Mouse (Mus musculus): ENCODE measurements at regions not wholly inside any gene's neighbourhood (a gene's known extent, or its start where the extent isn't known, plus 50 kb on each side); places are given as distances from the start of the nearest gene placed in this dataset.
A peak's percentile ranks its signal among the peaks of the same experiment; 100 is the strongest.
"Not testable (repeated sequence)": the region's sequence is repeated elsewhere in the genome, so short reads cannot be mapped to it uniquely, and the experiment has no call there.

- H3K4me1 ChIP-seq (replicated peaks; ENCODE audit: control insufficient read depth in 2 of 2, insufficient read depth in 2 of 2, low read length in 1 of 2); H3K27ac ChIP-seq; ATAC-seq (ENCODE audit: insufficient read depth); DNase-seq (ENCODE audit: low read depth in 3 of 3, low spot score in 3 of 3); H3K9ac ChIP-seq (replicated peaks); H3K4me2 ChIP-seq (ENCODE audit: low read depth); H3K9me3 ChIP-seq (ENCODE audit: control insufficient read depth, low read length); H3K4me3 ChIP-seq (ENCODE audit: insufficient read depth in 1 of 2, low read depth in 2 of 2, low read length in 2 of 2); H3K36me3 ChIP-seq (replicated peaks; ENCODE audit: control insufficient read depth, insufficient read depth, low read depth); H3K27me3 ChIP-seq (ENCODE audit: control insufficient read depth, insufficient read depth, low read length): not testable (repeated sequence)
- 67% methylated on average over 5 of the region's 5 CpGs for WGBS (ENCODE audit: insufficient replicate concordance)
These were observed 420.2 kb downstream of the Rpia start for GRCm38 (mm10) chr6:70371821-70372220.

- H3K4me1 ChIP-seq (replicated peaks; ENCODE audit: control insufficient read depth in 2 of 2, insufficient read depth in 2 of 2, low read length in 1 of 2): no peaks in the 10 kb centered on the region
- H3K9ac ChIP-seq (replicated peaks): no peak overlapping the region
- no peak for ATAC-seq (ENCODE audit: insufficient read depth)
- no peaks in the 10 kb centered on the region for H3K27me3 ChIP-seq (ENCODE audit: control insufficient read depth, insufficient read depth, low read length)
- H3K36me3 ChIP-seq (replicated peaks; ENCODE audit: control insufficient read depth, insufficient read depth, low read depth): no peaks in the 10 kb centered on the region
- DNase-seq (ENCODE audit: low read depth in 3 of 3, low spot score in 3 of 3): no peak
- H3K4me2 ChIP-seq (ENCODE audit: low read depth): no peak overlapping the region
- no peak overlapping the region for H3K4me3 ChIP-seq (ENCODE audit: insufficient read depth in 1 of 2, low read depth in 2 of 2, low read length in 2 of 2)
- WGBS (ENCODE audit: insufficient replicate concordance): 27% methylated on average over 2 of the region's 2 CpGs
- TF ChIP-seq EP300 (IDR thresholded peaks at IDR 0.05; ENCODE audit: low read depth) (no peak), CTCF (IDR thresholded peaks at IDR 0.05; ENCODE audit: low read depth) (no peak)
- no peak overlapping the region for H3K27ac ChIP-seq
- no peaks in the 10 kb centered on the region for H3K9me3 ChIP-seq (ENCODE audit: control insufficient read depth, low read length)
These were observed 435.7 kb downstream of the Rpia start for GRCm38 (mm10) chr6:70356303-70356702.

GRCm38 (mm10) chr6:70342147-70342546 lies 449.9 kb downstream of the Rpia start:
- no peaks in the 10 kb centered on the region for H3K36me3 ChIP-seq (replicated peaks; ENCODE audit: control insufficient read depth, insufficient read depth, low read depth)
- TF ChIP-seq CTCF (IDR thresholded peaks at IDR 0.05; ENCODE audit: low read depth) (no peak), EP300 (IDR thresholded peaks at IDR 0.05; ENCODE audit: low read depth) (no peak)

GRCm38 (mm10) chr6:70340691-70341090 lies 451.3 kb downstream of the Rpia start:
- WGBS (ENCODE audit: insufficient replicate concordance): 44% methylated on average over 2 of the region's 2 CpGs
- not testable (repeated sequence) for H3K4me3 ChIP-seq (ENCODE audit: insufficient read depth in 1 of 2, low read depth in 2 of 2, low read length in 2 of 2); H3K27ac ChIP-seq; H3K27me3 ChIP-seq (ENCODE audit: control insufficient read depth, insufficient read depth, low read length); H3K4me2 ChIP-seq (ENCODE audit: low read depth); H3K4me1 ChIP-seq (replicated peaks; ENCODE audit: control insufficient read depth in 2 of 2, insufficient read depth in 2 of 2, low read length in 1 of 2); H3K36me3 ChIP-seq (replicated peaks; ENCODE audit: control insufficient read depth, insufficient read depth, low read depth); H3K9me3 ChIP-seq (ENCODE audit: control insufficient read depth, low read length); ATAC-seq (ENCODE audit: insufficient read depth); H3K9ac ChIP-seq (replicated peaks); DNase-seq (ENCODE audit: low read depth in 3 of 3, low spot score in 3 of 3)

More at GRCm38 (mm10) chr6:70342147-70342546, 449.9 kb downstream of the Rpia start:
- ATAC-seq (ENCODE audit: insufficient read depth): no peak
- Histone ChIP-seq H3K9me3 (ENCODE audit: control insufficient read depth, low read length) (no peaks in the 10 kb centered on the region), H3K9ac (replicated peaks) (no peak overlapping the region), H3K27me3 (ENCODE audit: control insufficient read depth, insufficient read depth, low read length) (no peaks in the 10 kb centered on the region), H3K27ac (no peak overlapping the region), H3K4me1 (replicated peaks; ENCODE audit: control insufficient read depth in 2 of 2, insufficient read depth in 2 of 2, low read length in 1 of 2) (no peaks in the 10 kb centered on the region), H3K4me3 (ENCODE audit: insufficient read depth in 1 of 2, low read depth in 2 of 2, low read length in 2 of 2) (no peak overlapping the region), H3K4me2 (ENCODE audit: low read depth) (no peak overlapping the region)
- 54% methylated on average over 5 of the region's 5 CpGs for WGBS (ENCODE audit: insufficient replicate concordance)
- no peak for DNase-seq (ENCODE audit: low read depth in 3 of 3, low spot score in 3 of 3)

DNA sequence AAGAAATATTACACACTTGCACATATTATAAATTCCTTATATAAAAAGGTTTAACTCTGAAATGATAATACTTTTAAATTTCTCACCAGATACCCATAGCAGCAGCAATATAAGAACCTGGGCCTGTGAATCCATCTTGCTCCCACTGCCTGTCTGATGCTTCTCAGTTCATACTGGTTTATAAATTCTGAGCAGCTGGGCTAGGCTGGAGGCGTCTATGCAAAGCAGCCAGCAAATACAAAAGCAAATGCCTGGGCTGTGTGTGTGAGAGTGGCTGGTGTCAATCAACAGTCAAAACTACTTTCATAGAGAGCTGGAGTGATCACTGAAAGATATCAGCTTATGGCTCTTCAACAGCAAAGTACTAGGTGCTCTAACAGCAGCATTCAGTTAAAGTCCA lies 476.7 kb downstream of the Rpia start:
- 41% methylated on average over 1 of the region's 1 CpGs for WGBS (ENCODE audit: insufficient replicate concordance)
- Histone ChIP-seq H3K9ac (replicated peaks) (no peak overlapping the region), H3K9me3 (ENCODE audit: control insufficient read depth, low read length) (no peaks in the 10 kb centered on the region), H3K27ac (no peak overlapping the region), H3K4me1 (replicated peaks; ENCODE audit: control insufficient read depth in 2 of 2, insufficient read depth in 2 of 2, low read length in 1 of 2) (no peaks in the 10 kb centered on the region), H3K36me3 (replicated peaks; ENCODE audit: control insufficient read depth, insufficient read depth, low read depth) (no peaks in the 10 kb centered on the region), H3K27me3 (ENCODE audit: control insufficient read depth, insufficient read depth, low read length) (no peaks in the 10 kb centered on the region), H3K4me2 (ENCODE audit: low read depth) (no peak overlapping the region), H3K4me3 (ENCODE audit: insufficient read depth in 1 of 2, low read depth in 2 of 2, low read length in 2 of 2) (no peak overlapping the region)
- no peak for TF ChIP-seq EP300 (IDR thresholded peaks at IDR 0.05; ENCODE audit: low read depth)
- no peak for TF ChIP-seq CTCF (IDR thresholded peaks at IDR 0.05; ENCODE audit: low read depth)
- DNase-seq (ENCODE audit: low read depth in 3 of 3, low spot score in 3 of 3): no peak
- no peak for ATAC-seq (ENCODE audit: insufficient read depth)

- not testable (repeated sequence) for H3K4me1 ChIP-seq (replicated peaks; ENCODE audit: control insufficient read depth in 2 of 2, insufficient read depth in 2 of 2, low read length in 1 of 2); H3K27me3 ChIP-seq (ENCODE audit: control insufficient read depth, insufficient read depth, low read length); H3K4me2 ChIP-seq (ENCODE audit: low read depth); H3K27ac ChIP-seq; ATAC-seq (ENCODE audit: insufficient read depth); H3K9ac ChIP-seq (replicated peaks); H3K9me3 ChIP-seq (ENCODE audit: control insufficient read depth, low read length); H3K4me3 ChIP-seq (ENCODE audit: insufficient read depth in 1 of 2, low read depth in 2 of 2, low read length in 2 of 2); H3K36me3 ChIP-seq (replicated peaks; ENCODE audit: control insufficient read depth, insufficient read depth, low read depth)
- WGBS (ENCODE audit: insufficient replicate concordance): 50% methylated on average over 2 of the region's 2 CpGs
- peak in 1 of 3 experiments; percentile 0 for DNase-seq (ENCODE audit: low read depth in 3 of 3, low spot score in 3 of 3)
These were observed 477.4 kb downstream of the Rpia start for GRCm38 (mm10) chr6:70314667-70315066.

- H3K27me3 ChIP-seq (ENCODE audit: control insufficient read depth, insufficient read depth, low read length); H3K9ac ChIP-seq (replicated peaks); H3K27ac ChIP-seq; DNase-seq (ENCODE audit: low read depth in 3 of 3, low spot score in 3 of 3); H3K36me3 ChIP-seq (replicated peaks; ENCODE audit: control insufficient read depth, insufficient read depth, low read depth); H3K4me2 ChIP-seq (ENCODE audit: low read depth); H3K9me3 ChIP-seq (ENCODE audit: control insufficient read depth, low read length); ATAC-seq (ENCODE audit: insufficient read depth); H3K4me1 ChIP-seq (replicated peaks; ENCODE audit: control insufficient read depth in 2 of 2, insufficient read depth in 2 of 2, low read length in 1 of 2); H3K4me3 ChIP-seq (ENCODE audit: insufficient read depth in 1 of 2, low read depth in 2 of 2, low read length in 2 of 2): not testable (repeated sequence)
These were observed 490.9 kb downstream of the Rpia start for GRCm38 (mm10) chr6:70301100-70301499.

GRCm38 (mm10) chr6:70260227-70260626 lies 531.8 kb downstream of the Rpia start:
- not testable (repeated sequence) for H3K9me3 ChIP-seq (ENCODE audit: control insufficient read depth, low read length); H3K4me2 ChIP-seq (ENCODE audit: low read depth); H3K4me3 ChIP-seq (ENCODE audit: insufficient read depth in 1 of 2, low read depth in 2 of 2, low read length in 2 of 2); H3K9ac ChIP-seq (replicated peaks); H3K36me3 ChIP-seq (replicated peaks; ENCODE audit: control insufficient read depth, insufficient read depth, low read depth); H3K27ac ChIP-seq; ATAC-seq (ENCODE audit: insufficient read depth); H3K4me1 ChIP-seq (replicated peaks; ENCODE audit: control insufficient read depth in 2 of 2, insufficient read depth in 2 of 2, low read length in 1 of 2); H3K27me3 ChIP-seq (ENCODE audit: control insufficient read depth, insufficient read depth, low read length); DNase-seq (ENCODE audit: low read depth in 3 of 3, low spot score in 3 of 3)
- WGBS (ENCODE audit: insufficient replicate concordance): 53% methylated on average over 3 of the region's 3 CpGs
